Mouse (Mus musculus): Measurements from ENCODE around the gene 4930556J24Rik. TPM values are rescaled to one million over a fixed set of nuclear protein-coding genes. Genes with fewer than 3 reads are reported as not detected.

Gene 4930556J24Rik
- total and polyA plus RNA-seq, 3 experiments = 0.16 TPM; not detected in 2

GRCm38 (mm10) chr11:3903046-3903445 is 73.5 kb downstream of the 4930556J24Rik start:
- Histone ChIP-seq H3K4me1 (ENCODE audit: insufficient read depth, low read depth, low read length) (0 out of 2 replicates have a peak, but pooled peaks cover 2% of the 10 kb centered on the region), H3K36me3 (replicated peaks) (no peaks in the 10 kb centered on the region), H3K9me3 (replicated peaks) (no peaks in the 10 kb centered on the region), H3K27me3 (ENCODE audit: insufficient read depth, low read length) (peaks cover 8% of the 10 kb centered on the region; the same call in 1 of the 2 replicates), H3K4me3 (ENCODE audit: low read depth, low read length) (no peak overlapping the region)
- no peak for ATAC-seq (ENCODE audit: extremely low read depth, insufficient number of reproducible peaks, low FRiP score, poor library complexity, severe bottlenecking)
- DNase-seq (ENCODE audit: low spot score) = no peak
- TF ChIP-seq GATA2 (IDR thresholded peaks at IDR 0.05; ENCODE audit: borderline replicate concordance, low read depth, low read length) (no peak), GATA1 (IDR thresholded peaks at IDR 0.05; ENCODE audit: borderline replicate concordance, low read length) (no peak), POLR2AphosphoS5 (IDR thresholded peaks at IDR 0.05; ENCODE audit: insufficient replicate concordance, low read depth, low read length) (no peak), TAL1 (conservative IDR thresholded peaks at IDR 0.05; ENCODE audit: low read depth, low read length) (no peak), CTCF (IDR thresholded peaks at IDR 0.05; ENCODE audit: low read depth, low read length) (no peak)

- no peak for TF ChIP-seq GATA1 (IDR thresholded peaks at IDR 0.05; ENCODE audit: borderline replicate concordance, low read length)
- no peak for TF ChIP-seq GATA2 (IDR thresholded peaks at IDR 0.05; ENCODE audit: borderline replicate concordance, low read depth, low read length)
- no peak for TF ChIP-seq POLR2AphosphoS5 (IDR thresholded peaks at IDR 0.05; ENCODE audit: insufficient replicate concordance, low read depth, low read length)
- TF ChIP-seq CTCF (IDR thresholded peaks at IDR 0.05; ENCODE audit: low read depth, low read length) = no peak
- TF ChIP-seq TAL1 (conservative IDR thresholded peaks at IDR 0.05; ENCODE audit: low read depth, low read length) = no peak
- DNase-seq (ENCODE audit: low spot score) (no peak), ATAC-seq (ENCODE audit: extremely low read depth, insufficient number of reproducible peaks, low FRiP score, poor library complexity, severe bottlenecking) (no peak)
- Histone ChIP-seq H3K9me3 (replicated peaks) (no peaks in the 10 kb centered on the region), H3K27me3 (ENCODE audit: insufficient read depth, low read length) (peaks cover 5% of the 10 kb centered on the region; the same call in 1 of the 2 replicates), H3K4me3 (ENCODE audit: low read depth, low read length) (no peak overlapping the region), H3K36me3 (replicated peaks) (no peaks in the 10 kb centered on the region), H3K4me1 (ENCODE audit: insufficient read depth, low read depth, low read length) (0 out of 2 replicates have a peak, but pooled peaks cover 2% of the 10 kb centered on the region)
Observed at GRCm38 (mm10) chr11:3902516-3902915, 74.1 kb downstream of the 4930556J24Rik start.

- H3K4me3 ChIP-seq (ENCODE audit: low read depth, low read length) = no peak overlapping the region
Observed at GRCm38 (mm10) chr11:3900296-3900695, 76.3 kb downstream of the 4930556J24Rik start.

GRCm38 (mm10) chr11:3895933-3896332 is 80.6 kb downstream of the 4930556J24Rik start:
- Histone ChIP-seq H3K4me3 (ENCODE audit: low read depth, low read length) (no peak overlapping the region), H3K9me3 (replicated peaks) (no peaks in the 10 kb centered on the region), H3K4me1 (ENCODE audit: insufficient read depth, low read depth, low read length) (0 out of 2 replicates have a peak, but pooled peaks cover 2% of the 10 kb centered on the region), H3K36me3 (replicated peaks) (no peaks in the 10 kb centered on the region), H3K27me3 (ENCODE audit: insufficient read depth, low read length) (0 out of 2 replicates have a peak, but pooled peaks cover 2% of the 10 kb centered on the region)
- ATAC-seq (ENCODE audit: extremely low read depth, insufficient number of reproducible peaks, low FRiP score, poor library complexity, severe bottlenecking) = no peak
- TF ChIP-seq GATA1 (IDR thresholded peaks at IDR 0.05; ENCODE audit: borderline replicate concordance, low read length) (no peak), CTCF (IDR thresholded peaks at IDR 0.05; ENCODE audit: low read depth, low read length) (no peak), POLR2AphosphoS5 (IDR thresholded peaks at IDR 0.05; ENCODE audit: insufficient replicate concordance, low read depth, low read length) (no peak), TAL1 (conservative IDR thresholded peaks at IDR 0.05; ENCODE audit: low read depth, low read length) (no peak), GATA2 (IDR thresholded peaks at IDR 0.05; ENCODE audit: borderline replicate concordance, low read depth, low read length) (no peak)
- DNase-seq (ENCODE audit: low spot score) = no peak

More at GRCm38 (mm10) chr11:3900296-3900695, 76.3 kb downstream of the 4930556J24Rik start:
- no peak for DNase-seq (ENCODE audit: low spot score)
- 0 out of 2 replicates have a peak, but pooled peaks cover 2% of the 10 kb centered on the region for H3K4me1 ChIP-seq (ENCODE audit: insufficient read depth, low read depth, low read length)
- no peaks in the 10 kb centered on the region for H3K36me3 ChIP-seq (replicated peaks)
- H3K9me3 ChIP-seq (replicated peaks) = no peaks in the 10 kb centered on the region
- TF ChIP-seq GATA2 (IDR thresholded peaks at IDR 0.05; ENCODE audit: borderline replicate concordance, low read depth, low read length) = no peak
- TF ChIP-seq POLR2AphosphoS5 (IDR thresholded peaks at IDR 0.05; ENCODE audit: insufficient replicate concordance, low read depth, low read length) = no peak
- TF ChIP-seq CTCF (IDR thresholded peaks at IDR 0.05; ENCODE audit: low read depth, low read length) = no peak
- no peak for TF ChIP-seq GATA1 (IDR thresholded peaks at IDR 0.05; ENCODE audit: borderline replicate concordance, low read length)
- no peak for TF ChIP-seq TAL1 (conservative IDR thresholded peaks at IDR 0.05; ENCODE audit: low read depth, low read length)
- ATAC-seq (ENCODE audit: extremely low read depth, insufficient number of reproducible peaks, low FRiP score, poor library complexity, severe bottlenecking) = no peak
- H3K27me3 ChIP-seq (ENCODE audit: insufficient read depth, low read length) = peaks cover 5% of the 10 kb centered on the region; the same call in 1 of the 2 replicates

- ATAC-seq (ENCODE audit: extremely low read depth, insufficient number of reproducible peaks, low FRiP score, poor library complexity, severe bottlenecking) = no peak
Observed at GRCm38 (mm10) chr11:3895458-3895857, 81.1 kb downstream of the 4930556J24Rik start.

GRCm38 (mm10) chr11:3894406-3895281 is 81.9 kb downstream of the 4930556J24Rik start, which contains the start of the genes 4921536K21Rik and Dusp18:
Gene 4921536K21Rik, minus strand, starts transcription at chr11:3895098.
Gene Dusp18, plus strand, starts transcription at chr11:3895240.
- ATAC-seq (ENCODE audit: extremely low read depth, insufficient number of reproducible peaks, low FRiP score, poor library complexity, severe bottlenecking) = no peak
- H3K36me3 ChIP-seq (replicated peaks) = no peaks in the 10 kb centered on the region
- 0 out of 2 replicates have a peak, but pooled peaks cover 2% of the 10 kb centered on the region for H3K27me3 ChIP-seq (ENCODE audit: insufficient read depth, low read length)
- no peaks in the 10 kb centered on the region for H3K4me1 ChIP-seq (ENCODE audit: insufficient read depth, low read depth, low read length)
- DNase-seq (ENCODE audit: low spot score) = no peak
- H3K4me3 ChIP-seq (ENCODE audit: low read depth, low read length) = no peak within 1 kb of the TSS
- no peaks in the 10 kb centered on the region for H3K9me3 ChIP-seq (replicated peaks)
- no peak for TF ChIP-seq GATA2 (IDR thresholded peaks at IDR 0.05; ENCODE audit: borderline replicate concordance, low read depth, low read length)
- TF ChIP-seq TAL1 (conservative IDR thresholded peaks at IDR 0.05; ENCODE audit: low read depth, low read length) = no peak
- no peak for TF ChIP-seq GATA1 (IDR thresholded peaks at IDR 0.05; ENCODE audit: borderline replicate concordance, low read length)
- TF ChIP-seq CTCF (IDR thresholded peaks at IDR 0.05; ENCODE audit: low read depth, low read length) = no peak
- TF ChIP-seq POLR2AphosphoS5 (IDR thresholded peaks at IDR 0.05; ENCODE audit: insufficient replicate concordance, low read depth, low read length) = no peak

More at GRCm38 (mm10) chr11:3895458-3895857, 81.1 kb downstream of the 4930556J24Rik start:
- no peaks in the 10 kb centered on the region for H3K9me3 ChIP-seq (replicated peaks)
- no peak for DNase-seq (ENCODE audit: low spot score)
- H3K27me3 ChIP-seq (ENCODE audit: insufficient read depth, low read length) = 0 out of 2 replicates have a peak, but pooled peaks cover 2% of the 10 kb centered on the region
- H3K4me1 ChIP-seq (ENCODE audit: insufficient read depth, low read depth, low read length) = 0 out of 2 replicates have a peak, but pooled peaks cover 2% of the 10 kb centered on the region
- H3K4me3 ChIP-seq (ENCODE audit: low read depth, low read length) = no peak overlapping the region
- no peak for TF ChIP-seq CTCF (IDR thresholded peaks at IDR 0.05; ENCODE audit: low read depth, low read length)
- no peak for TF ChIP-seq POLR2AphosphoS5 (IDR thresholded peaks at IDR 0.05; ENCODE audit: insufficient replicate concordance, low read depth, low read length)
- TF ChIP-seq GATA1 (IDR thresholded peaks at IDR 0.05; ENCODE audit: borderline replicate concordance, low read length) = no peak
- no peak for TF ChIP-seq TAL1 (conservative IDR thresholded peaks at IDR 0.05; ENCODE audit: low read depth, low read length)
- no peak for TF ChIP-seq GATA2 (IDR thresholded peaks at IDR 0.05; ENCODE audit: borderline replicate concordance, low read depth, low read length)
- H3K36me3 ChIP-seq (replicated peaks) = no peaks in the 10 kb centered on the region

All from G1E (cell line).